Mouse (Mus musculus) left cerebral cortex, adult 11 months (tissue): ENCODE data around the gene Kif4.

Experiments used
- DNase-seq: peaks from one replicate; pipeline ENCODE4 v3.0.0; 2022; ENCODE audit warnings: low spot score

The Kif4 gene

GRCm38 (mm10) chrX:100625546-100625801 is at the start of gene Kif4:
Kif4 (plus strand) TSS chrX:100625737.
- no peak for DNase-seq

DNA sequence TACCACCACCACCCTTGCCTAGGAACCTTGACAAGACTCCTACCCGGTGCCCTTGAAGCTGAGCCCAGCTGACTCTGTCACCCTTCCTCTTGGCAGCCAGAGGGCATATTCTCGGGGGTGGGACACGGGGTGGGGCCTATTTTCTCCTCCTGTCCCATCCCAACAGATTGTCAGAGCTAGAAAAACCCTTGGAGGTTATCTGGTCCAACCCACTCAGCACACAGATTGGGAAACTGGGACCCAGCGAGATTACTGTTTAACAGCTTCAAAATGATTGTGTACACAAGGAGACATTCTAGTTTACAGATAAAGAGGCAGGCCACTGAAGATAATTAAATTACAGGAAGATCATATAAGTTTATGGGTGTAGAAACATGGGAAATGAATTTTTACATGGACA is 30.7 kb upstream of the Kif4 start, which contains the start of gene P2ry4:
P2ry4 (minus strand) TSS at position 79 of the 400 bp plus-strand sequence.
- DNase-seq = no peak

DNA sequence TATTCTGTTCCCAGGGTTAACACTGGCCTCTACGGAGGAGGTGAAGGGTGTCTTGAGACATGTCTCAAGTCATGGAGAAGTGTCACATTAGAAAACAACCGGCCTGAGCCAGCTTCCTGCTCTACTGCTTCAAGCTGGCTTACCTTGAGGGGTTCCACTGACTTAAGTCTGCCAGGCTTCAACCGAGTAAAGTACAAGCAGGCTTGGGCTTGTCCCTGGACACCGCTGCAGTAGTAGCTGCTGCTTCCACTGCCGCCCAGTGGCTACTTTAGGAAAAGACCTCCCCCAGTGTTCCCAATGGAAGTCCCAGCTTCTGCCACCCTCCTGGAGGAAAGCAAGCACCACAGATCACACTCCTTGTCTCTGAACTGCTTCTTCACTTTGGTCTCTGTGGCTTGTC is 28.1 kb upstream of the Kif4 start:
- peak; percentile 29 for DNase-seq

GRCm38 (mm10) chrX:100599755-100600154 is 25.8 kb upstream of the Kif4 start:
- peak; percentile 38 for DNase-seq

- no peak for DNase-seq
Measured at GRCm38 (mm10) chrX:100605314-100605713, 20.2 kb upstream of the Kif4 start, which contains the start of gene Arr3. Arr3 (plus strand) TSS chrX:100605497.

DNA sequence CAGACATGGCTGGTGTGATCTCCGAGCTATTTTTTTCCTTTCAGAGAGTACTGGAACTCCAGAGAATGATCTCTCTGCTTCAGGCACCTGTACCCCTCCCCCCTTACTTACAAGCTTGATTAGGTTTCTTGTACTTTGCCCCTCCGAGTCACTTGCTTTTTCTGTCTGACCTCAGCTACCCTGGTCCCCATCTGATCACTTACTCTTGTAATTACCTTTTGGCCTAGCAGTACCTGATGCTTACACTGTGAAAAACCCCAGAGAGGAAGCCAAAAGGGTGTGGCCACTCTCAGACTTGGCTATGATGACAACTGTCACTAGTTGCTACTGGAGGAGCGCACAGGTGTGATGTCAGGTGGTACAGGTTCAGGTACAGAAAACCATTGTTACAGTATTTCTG is 7.0 kb upstream of the Kif4 start:
- no peak for DNase-seq

DNA sequence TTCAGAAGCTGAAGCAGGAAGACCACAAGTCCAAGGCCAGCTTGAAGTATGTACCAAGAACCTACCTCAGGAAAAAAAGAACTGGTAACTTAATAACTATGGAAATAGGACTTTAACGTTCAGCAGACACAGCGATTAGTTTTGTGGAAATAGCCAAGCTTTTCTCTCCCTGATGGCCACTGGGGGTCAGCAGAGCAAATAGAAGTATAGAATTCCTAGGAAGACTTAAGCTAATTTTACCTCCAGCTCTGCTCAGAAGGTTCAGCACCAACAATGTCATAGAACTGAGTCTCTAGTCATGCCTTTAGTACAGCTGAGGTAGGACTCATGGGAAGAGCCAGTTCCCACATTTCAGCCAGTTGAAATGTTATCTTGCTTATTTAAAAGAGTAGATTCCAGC is 4.2 kb upstream of the Kif4 start:
- no peak for DNase-seq

DNA sequence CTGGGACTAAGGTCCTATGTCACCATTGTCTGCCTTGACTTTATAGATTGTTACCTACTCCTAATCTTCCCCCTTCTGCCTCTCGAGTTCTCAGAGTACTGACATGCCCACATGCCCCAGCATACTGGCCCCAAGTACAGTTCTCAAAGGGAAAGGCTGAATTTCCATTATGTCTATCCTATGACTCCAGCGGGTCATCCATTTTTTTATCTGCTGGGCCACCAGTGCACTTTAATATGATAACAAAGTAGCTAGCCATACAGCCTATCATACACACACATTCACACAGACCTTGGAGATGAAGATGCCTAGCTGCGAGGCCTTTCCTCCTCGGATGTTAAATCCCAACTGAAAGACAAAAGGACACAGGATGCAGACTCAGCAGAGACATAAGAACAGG is 1.3 kb upstream of the Kif4 start:
- no peak for DNase-seq

GRCm38 (mm10) chrX:100625146-100625545 is 391 bp upstream of the Kif4 start:
- no peak for DNase-seq

DNA sequence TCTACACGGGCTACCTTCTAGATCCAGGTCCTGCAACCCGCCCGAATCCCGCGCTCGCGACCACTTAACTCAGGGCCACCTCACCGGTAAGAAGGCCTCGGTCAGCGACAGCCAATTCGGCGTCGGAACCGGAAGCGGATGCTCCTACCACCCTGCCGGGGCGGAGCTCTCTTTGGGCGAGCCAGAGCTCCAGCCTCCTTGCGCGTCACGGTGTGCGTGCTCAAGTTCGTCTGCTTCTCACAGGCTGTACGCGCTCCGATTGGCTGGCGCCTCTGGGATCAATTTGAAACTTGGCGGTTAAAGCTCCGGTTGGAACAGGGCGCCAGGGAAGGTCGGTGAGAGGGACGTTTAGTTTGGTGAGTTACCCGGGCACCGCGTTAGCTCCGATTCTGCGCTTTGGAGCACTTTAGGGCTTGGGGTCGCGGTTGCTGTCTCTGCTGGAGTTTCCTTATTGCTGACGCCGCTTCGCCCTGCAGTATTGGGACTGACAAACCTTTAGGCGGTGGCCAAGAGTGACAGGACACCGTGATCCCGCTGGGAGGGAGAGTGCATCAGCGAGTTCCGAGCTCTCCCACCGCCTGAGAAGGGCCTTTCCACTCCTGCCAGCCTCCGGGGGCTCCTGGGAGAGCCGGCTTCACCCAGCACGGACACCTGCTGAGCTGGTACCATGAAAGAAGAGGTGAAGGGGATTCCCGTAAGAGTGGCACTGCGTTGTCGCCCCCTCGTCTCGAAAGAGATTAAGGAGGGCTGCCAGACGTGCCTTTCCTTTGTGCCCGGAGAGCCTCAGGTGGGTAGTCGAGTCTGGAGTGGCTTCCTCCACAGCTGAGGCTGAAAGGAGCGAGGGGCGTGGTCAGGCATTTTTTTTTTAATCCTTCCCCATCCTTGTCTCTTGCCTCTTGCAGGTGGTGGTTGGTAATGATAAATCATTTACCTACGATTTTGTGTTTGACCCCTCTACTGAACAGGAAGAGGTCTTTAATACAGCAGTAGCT is 561 bp downstream of the Kif4 start, which contains the start of gene Pdzd11:
Pdzd11 (minus strand) TSS at position 767 of the 992 bp plus-strand sequence.
- peak; percentile 83 for DNase-seq

DNA sequence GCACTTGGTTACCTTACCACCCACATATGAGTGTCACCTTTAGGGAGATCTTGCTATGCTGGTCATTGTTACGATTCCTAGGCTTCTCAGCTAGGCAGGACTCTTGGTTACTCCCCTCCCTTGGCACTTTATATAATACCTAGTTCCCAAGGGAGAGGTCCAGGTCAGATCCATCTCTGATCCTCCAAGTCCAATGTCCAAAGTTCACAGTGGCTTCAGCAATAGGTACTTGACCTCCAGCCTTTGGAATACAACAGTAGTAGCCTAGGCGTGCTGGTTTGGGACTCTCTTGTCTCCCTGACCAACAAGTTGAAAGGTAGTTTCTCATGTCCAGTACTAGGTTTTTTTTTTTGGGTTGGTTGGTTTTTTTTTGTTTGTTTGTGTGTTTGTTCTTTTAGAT is 3.5 kb downstream of the Kif4 start:
- DNase-seq = no peak

DNA sequence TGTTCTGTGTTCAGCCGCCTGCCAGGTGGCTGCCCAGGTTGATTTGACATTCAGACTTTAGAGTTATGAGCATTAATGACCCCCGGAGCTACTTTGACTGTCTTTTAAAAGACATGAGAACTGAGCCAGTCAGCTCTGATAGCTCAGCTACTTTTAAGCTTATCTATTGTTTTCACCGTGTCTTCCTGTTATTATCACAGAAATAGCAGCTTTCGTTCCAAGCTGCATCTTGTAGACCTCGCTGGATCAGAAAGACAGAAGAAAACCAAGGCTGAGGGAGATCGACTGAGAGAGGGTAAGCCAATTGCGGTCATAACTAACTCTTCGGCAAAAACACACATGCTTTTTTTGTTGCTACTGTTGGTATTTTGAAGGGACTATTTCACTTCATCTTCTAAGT is 12.9 kb downstream of the Kif4 start:
- DNase-seq = no peak

GRCm38 (mm10) chrX:100652848-100653247 is 27.3 kb downstream of the Kif4 start:
- DNase-seq = no peak

DNA sequence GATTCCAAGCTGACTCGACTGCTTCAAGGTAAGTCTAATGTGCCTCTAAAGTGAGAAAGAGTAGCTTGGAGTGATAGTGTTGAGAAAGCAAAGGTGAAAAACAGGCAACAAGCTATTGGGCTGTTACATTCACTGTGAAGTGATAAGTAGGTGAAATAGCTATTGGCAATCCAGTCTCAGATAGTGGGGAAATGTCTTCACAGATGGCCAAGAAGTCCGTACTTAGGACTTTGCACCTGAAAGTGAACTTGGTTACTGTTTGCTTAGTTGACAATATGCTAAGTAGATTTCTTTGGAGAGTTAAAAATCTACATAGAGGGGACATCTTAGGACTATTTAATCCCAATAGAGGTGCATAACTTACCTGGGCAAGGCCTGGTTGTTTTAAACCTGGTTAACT is 39.3 kb downstream of the Kif4 start:
- no peak for DNase-seq

DNA sequence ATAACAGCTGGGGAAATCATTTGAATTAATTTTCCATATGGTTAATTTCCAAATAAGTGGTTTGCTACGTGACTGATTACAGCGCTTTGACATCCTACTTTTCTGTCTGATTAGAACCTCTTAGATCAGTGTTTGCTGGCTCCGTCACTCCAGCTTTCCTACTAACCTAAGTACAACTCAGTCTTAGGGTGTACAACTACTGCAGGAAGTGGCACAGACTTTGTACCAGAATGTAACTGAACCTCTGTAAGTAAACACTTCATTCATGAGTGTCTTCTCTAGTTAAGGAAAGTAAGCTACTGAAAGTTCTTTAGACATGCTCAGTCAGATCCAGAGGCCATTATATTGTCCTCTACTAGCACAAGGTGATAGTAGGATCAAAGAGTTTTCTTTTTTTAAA is 52.7 kb downstream of the Kif4 start:
- no peak for DNase-seq

- DNase-seq = no peak
Measured at GRCm38 (mm10) chrX:100686527-100686926, 61.0 kb downstream of the Kif4 start.

DNA sequence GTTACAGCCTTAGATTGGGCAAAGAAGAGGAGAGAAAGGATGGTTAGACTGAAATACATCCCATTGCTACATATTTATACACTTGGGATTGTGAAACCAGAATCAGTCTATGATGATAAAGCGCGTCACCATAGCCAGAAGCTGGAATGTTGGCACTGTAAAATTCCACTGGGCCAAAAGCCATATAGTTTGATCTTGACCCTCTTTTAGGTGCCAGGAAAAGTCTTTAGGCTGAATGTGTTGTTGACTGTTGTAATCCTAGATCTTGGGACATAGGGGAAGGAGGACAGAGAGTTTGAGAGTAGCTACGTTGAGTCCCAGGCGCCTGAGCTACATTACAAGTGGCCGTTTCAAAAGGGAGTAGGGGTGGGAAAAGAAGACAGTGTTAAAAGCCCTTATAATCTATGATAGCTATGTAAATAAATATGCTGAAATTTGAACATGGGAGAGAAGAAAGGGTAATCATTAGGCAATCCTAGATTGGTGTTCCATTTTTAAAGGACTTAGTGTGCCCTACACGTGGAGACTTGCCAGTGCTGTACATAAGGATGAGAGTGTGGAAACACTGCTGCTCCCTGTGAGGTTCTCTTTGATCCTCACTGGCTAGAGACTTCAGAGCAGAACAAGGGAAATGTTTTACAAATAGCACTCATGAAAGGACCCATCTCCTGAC is 62.0 kb downstream of the Kif4 start:
- no peak for DNase-seq

DNA sequence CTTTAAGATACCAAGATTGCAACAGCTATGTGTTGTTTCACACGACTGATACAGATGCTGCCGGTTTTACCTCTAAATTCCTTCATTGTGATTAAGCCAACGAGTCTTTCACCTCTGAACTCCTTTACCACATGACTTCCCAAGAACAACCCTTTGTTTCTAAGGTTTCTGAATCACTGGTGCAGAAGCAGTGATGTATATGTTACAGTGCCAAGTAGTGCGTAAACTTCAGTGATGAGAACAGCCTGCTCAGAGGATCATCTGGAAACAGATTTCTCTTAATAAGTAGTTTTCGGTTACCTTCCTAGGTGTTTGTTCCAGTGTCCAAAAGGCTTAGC is 62.5 kb downstream of the Kif4 start:
- DNase-seq = no peak

DNA sequence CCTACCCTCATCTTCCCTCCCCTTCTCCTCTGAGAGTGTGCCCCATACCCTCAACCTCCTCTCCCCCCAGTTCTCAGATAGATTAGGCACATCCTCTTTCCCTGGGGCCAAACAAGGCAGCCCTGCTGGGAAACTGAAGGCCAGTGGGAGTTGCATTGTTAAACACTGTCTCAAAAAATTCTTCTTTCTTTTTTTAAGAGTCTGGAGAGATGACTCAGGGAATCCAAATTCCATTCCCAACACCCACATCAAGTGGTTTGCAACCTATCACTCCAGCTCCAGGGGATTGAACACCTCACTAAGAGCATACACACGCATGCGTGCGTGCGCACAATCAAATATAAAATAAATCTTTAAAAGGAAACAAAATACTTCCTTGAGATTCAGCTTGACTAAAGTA is 71.2 kb downstream of the Kif4 start:
- no peak for DNase-seq

DNA sequence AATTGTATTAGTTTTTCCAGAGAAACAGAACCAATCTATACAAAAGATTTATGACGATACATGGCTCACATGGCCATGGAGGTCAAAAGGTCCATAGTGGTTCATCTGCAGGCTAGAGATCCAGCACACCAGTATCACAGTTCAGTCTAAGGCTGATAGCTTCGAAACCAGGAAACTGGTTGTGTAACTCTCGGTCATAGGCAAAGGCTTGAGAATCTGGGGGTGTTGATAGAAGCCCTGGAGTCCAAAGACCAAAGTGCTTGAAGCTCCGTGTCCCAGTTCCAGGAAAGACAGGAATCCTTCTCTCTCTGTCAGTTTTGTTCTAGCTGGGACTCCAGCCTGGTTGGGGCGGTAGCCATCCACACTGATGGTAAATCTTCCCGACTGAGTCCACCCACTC is 82.5 kb downstream of the Kif4 start:
- DNase-seq = no peak

DNA sequence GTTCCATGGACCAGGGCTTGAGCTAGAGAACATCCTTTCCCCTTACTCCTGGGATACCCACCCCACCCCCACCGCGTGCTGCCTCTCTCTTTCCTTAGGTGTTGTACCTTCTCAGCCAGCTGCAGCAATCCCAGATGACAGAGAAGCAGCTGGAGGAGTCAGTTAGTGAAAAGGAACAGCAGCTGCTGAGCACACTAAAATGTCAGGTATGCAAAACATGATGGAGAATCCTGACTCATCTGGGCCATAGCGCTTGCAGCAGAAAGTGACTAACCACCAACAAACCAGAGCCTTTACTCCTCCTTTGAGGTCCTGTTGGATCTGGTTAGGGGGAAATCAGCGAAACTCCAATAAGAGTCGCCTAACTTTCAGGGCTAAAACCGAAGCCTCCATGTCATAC is 90.6 kb downstream of the Kif4 start:
- DNase-seq = no peak

DNA sequence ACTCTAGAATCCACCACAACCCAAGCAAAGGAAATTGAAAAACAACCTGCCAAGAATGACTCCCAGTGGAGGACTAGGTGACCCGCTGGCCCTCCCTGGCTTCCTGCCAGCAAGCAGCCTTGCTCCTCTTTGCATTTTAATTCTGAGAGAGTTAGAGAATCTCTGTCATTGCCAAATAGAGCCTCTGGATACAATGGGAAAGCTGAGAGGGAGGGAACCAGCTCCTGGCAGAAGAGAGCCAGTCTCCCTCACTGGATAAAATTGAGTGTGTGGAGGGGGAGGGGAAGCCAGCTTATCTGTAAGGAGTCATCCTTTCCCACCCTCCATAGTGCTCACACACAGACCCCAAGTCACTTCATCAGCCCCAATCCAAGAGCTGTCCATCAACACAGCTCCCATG is 103.4 kb downstream of the Kif4 start:
- DNase-seq = no peak

DNA sequence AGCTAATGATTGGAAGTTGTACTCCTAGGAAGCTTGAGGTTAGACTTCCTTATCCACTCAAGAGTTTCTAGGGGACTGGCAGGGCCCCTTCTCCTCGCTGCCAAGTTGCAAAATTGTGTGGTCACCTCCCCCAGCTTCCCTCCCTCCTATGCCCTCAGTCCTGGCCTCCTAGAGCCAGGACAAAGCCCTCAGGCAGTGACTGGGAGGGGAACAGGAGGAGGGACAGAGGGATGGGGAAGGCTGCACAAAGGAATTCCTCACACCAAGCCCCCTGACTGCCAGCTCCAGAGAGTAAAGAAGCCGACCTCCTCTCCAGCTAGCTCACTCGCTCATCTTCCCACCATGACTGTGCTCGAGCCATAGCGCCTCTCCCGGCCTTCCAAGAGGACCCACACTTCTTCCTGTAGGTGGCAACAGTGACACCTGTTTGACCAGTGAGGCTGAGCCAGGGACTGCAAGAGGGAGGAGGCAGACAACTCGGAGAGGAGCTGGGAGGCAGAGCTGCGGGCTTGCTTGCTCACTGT is 104.2 kb downstream of the Kif4 start, which contains the start of gene Gdpd2:
Gdpd2 (plus strand) TSS at position 209 of the 524 bp plus-strand sequence.
- no peak for DNase-seq
